Mouse (Mus musculus) midbrain, embryonic 16.5 days (tissue): ENCODE results near the gene Mtg2. TPM values are rescaled to one million over a fixed set of nuclear protein-coding genes. Genes with fewer than 3 reads are reported as not detected.
A peak's percentile ranks its signal among the peaks of the same experiment; 100 is the strongest.

ENCODE experiments used
- ATAC-seq: fragments of 200-750 bp; cut with Nextera tagmentation; 2 replicates; pipeline ENCODE4 v1.8.0; 2017; ENCODE audit warnings: moderate TSS enrichment
- H3K27ac ChIP-seq: fragments of 300-500 bp; sonication (generic); 2 replicates; pipeline ENCODE4 v1.5.1; 2014; ENCODE audit warnings: mild to moderate bottlenecking, low read length, mixed read lengths
- H3K27me3 ChIP-seq: fragments of 300-500 bp; sonication (generic); 2 replicates; pipeline ENCODE4 v1.6.1; 2014; ENCODE audit warnings: low read depth, low read length, mixed read lengths; ENCODE audit not compliant: control insufficient read depth, insufficient read depth
- H3K36me3 ChIP-seq: fragments of 300-500 bp; sonication (generic); 2 replicates; pipeline ENCODE4 v1.6.1; 2014; ENCODE audit warnings: mild to moderate bottlenecking, low read length, moderate library complexity, mixed read lengths; ENCODE audit not compliant: control insufficient read depth, insufficient read depth
- H3K4me1 ChIP-seq: fragments of 300-500 bp; sonication (generic); 2 replicates; pipeline ENCODE4 v1.6.1; 2014; ENCODE audit warnings: mild to moderate bottlenecking, low read length, mixed read lengths; ENCODE audit not compliant: control insufficient read depth, insufficient read depth
- H3K4me2 ChIP-seq: fragments of 300-500 bp; sonication (generic); 2 replicates; pipeline ENCODE4 v1.6.1; 2014; ENCODE audit warnings: mild to moderate bottlenecking, low read length, mixed read lengths
- H3K4me3 ChIP-seq: fragments of 300-500 bp; sonication (generic); 2 replicates; pipeline ENCODE4 v1.5.1; 2014; ENCODE audit warnings: low read depth, mild to moderate bottlenecking, low read length, moderate library complexity, mixed read lengths
- H3K9ac ChIP-seq: fragments of 300-500 bp; sonication (generic); 2 replicates; pipeline ENCODE4 v1.6.1; 2014; ENCODE audit warnings: low read depth, low read length, mixed read lengths
- H3K9me3 ChIP-seq: fragments of 300-500 bp; sonication (generic); replicated peaks from 2 replicates; pipeline ENCODE4 v1.6.1; 2014; ENCODE audit warnings: mild to moderate bottlenecking, low read length, mixed read lengths; ENCODE audit not compliant: control insufficient read depth, poor library complexity, severe bottlenecking
- WGBS: fragments of 180-500 bp; shearing (Covaris S2); extraction: QIAGEN DNeasy Blood & Tissue Kit; methylation state at CpG from one replicate; pipeline ENCODE4 v1.1.7; 2014; 5-methylcytosine and 5-hydroxymethylcytosine counted together
- polyA plus RNA-seq: library from polyadenylated mRNA; unstranded; fragments of >200 nt; fragmentation: Nextera tagmentation; extraction: Ambion mirVana; gene quantifications from 2 replicates; pipeline ENCODE4 v1.2.1, GENCODE M21; 2015

Gene Mtg2
- polyA plus RNA-seq, 1 experiment from 2014 or later, result 35.7 TPM

DNA sequence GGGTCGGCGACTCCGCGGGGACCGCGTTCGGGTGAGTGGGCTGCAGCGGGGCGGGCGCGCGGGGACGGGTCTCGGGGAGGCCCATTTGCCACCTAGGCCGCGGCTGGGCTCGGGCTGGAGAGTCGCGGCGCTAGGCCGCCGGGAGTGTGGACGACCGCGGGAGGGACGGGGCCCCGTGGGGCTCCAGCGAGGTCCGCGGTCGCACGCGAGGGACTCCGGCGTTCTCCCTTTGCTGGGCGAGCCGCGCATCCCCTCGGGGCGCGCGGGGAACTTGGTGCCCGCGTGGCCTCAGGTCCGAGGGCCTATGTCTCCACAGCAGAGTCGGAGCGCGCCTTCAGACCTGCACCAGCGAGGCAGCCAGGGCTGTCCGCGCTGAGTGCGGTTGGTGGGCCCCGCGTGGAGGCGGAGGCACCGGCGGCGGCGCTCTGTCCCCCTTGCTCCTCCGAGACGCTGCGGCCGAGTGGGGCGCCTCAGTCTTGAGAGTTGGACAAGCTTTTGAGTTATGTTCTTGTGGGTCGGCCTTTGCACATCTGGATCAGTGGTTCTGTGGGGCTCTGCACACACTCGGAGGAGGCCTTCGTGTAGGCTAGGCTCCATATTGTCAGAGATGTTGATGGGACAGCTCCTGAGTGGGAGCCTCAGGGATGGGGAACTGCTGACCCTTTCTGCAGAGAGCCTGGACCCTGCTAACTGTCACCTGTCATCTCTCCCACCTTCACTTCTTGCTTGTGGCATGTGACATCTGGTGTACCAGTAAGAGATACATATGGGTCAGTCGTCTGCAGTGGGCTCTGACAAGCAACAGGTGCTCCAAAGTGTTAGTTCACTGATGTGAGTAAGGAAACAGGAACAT is 49.3 kb downstream of the Mtg2 start:
- Histone ChIP-seq H3K9me3 (no peaks in the 10 kb centered on the region), H3K9ac (peak overlapping the region; percentile 72), H3K27me3 (no peaks in the 10 kb centered on the region), H3K4me1 (peaks cover 27% of the 10 kb centered on the region), H3K4me3 (peak overlapping the region; percentile 85), H3K4me2 (peak overlapping the region; percentile 68), H3K36me3 (no peaks in the 10 kb centered on the region), H3K27ac (peak overlapping the region; percentile 74)
- ATAC-seq, result peak; percentile 33
- WGBS, result under 1% methylated on average over 58 of the region's 68 CpGs

- no peak for ATAC-seq
- WGBS, result 72% methylated on average over 5 of the region's 5 CpGs
- H3K9me3 ChIP-seq, result no peaks in the 10 kb centered on the region
- no peaks in the 10 kb centered on the region for H3K27me3 ChIP-seq
- no peaks in the 10 kb centered on the region for H3K36me3 ChIP-seq
- H3K9ac ChIP-seq, result peak overlapping the region; percentile 72
- peak overlapping the region; percentile 85 for H3K4me3 ChIP-seq
- peaks cover 27% of the 10 kb centered on the region for H3K4me1 ChIP-seq
- peak overlapping the region; percentile 68 for H3K4me2 ChIP-seq
- no peak overlapping the region for H3K27ac ChIP-seq
Observed at GRCm38 (mm10) chr2:180120292-180120761, 49.9 kb downstream of the Mtg2 start.

DNA sequence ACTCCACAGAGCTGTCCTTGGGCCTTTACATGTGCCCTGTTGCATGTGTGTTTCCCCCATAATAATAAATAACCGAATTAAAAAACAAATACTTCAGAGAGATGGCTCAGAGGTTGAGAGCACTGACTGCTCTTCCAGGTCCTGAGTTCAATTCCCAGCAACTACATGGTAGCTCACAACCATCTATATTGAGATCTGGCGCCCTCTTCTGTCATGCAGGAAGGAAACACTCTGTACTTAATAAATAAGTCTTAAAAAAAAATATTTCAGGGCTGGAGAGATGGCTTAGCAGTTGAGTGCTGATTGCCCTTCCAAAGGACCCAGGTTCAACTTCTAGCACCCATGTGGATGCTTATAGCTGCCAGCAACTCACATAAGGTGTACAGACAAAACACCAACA is 53.8 kb downstream of the Mtg2 start:
- peaks cover 14% of the 10 kb centered on the region for H3K4me1 ChIP-seq
- H3K9me3 ChIP-seq, result no peaks in the 10 kb centered on the region
- no peaks in the 10 kb centered on the region for H3K36me3 ChIP-seq
- H3K27ac ChIP-seq, result no peak overlapping the region
- H3K9ac ChIP-seq, result no peak overlapping the region
- no peak overlapping the region for H3K4me2 ChIP-seq
- ATAC-seq, result no peak
- 94% methylated on average over 2 of the region's 2 CpGs for WGBS
- H3K27me3 ChIP-seq, result no peaks in the 10 kb centered on the region
- H3K4me3 ChIP-seq, result no peak overlapping the region

DNA sequence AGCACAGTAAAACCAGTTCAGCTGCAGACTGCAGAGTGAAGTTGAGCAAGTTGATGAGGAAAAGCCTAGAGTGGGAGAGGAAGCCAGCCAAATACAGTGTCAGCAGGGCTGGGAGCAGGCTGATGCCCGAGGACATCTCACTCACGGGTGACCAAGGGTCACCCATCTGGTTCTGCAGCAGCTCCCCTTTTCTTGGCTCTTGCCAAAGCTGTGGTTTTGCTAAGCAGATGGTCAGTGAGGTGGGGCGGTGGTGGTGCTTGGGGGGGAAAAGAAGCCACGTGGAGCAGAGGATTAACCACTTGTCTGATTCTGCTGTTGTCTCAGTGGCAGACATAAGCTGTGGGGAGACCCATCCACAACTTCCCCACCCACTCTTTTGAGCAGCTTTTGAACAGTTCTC is 55.8 kb downstream of the Mtg2 start:
- no peaks in the 10 kb centered on the region for H3K36me3 ChIP-seq
- H3K4me2 ChIP-seq, result no peak overlapping the region
- no peaks in the 10 kb centered on the region for H3K9me3 ChIP-seq
- H3K4me1 ChIP-seq, result 0 out of 2 replicates have a peak, but pooled peaks cover 4% of the 10 kb centered on the region
- H3K27ac ChIP-seq, result no peak overlapping the region
- no peak overlapping the region for H3K4me3 ChIP-seq
- ATAC-seq, result no peak
- H3K9ac ChIP-seq, result no peak overlapping the region
- 13% methylated on average over 4 of the region's 4 CpGs for WGBS
- no peaks in the 10 kb centered on the region for H3K27me3 ChIP-seq

- Histone ChIP-seq H3K27me3 (no peaks in the 10 kb centered on the region), H3K4me3 (no peak overlapping the region), H3K4me1 (0 out of 2 replicates have a peak, but pooled peaks cover 4% of the 10 kb centered on the region), H3K9me3 (no peaks in the 10 kb centered on the region), H3K27ac (no peak overlapping the region), H3K9ac (no peak overlapping the region), H3K4me2 (no peak overlapping the region), H3K36me3 (no peaks in the 10 kb centered on the region)
- no peak for ATAC-seq
- whole genome bisulfite sequencing, result 83% methylated on average over 1 of the region's 1 CpGs
Observed at GRCm38 (mm10) chr2:180127675-180128074, 57.3 kb downstream of the Mtg2 start.

- no peak overlapping the region for H3K9ac ChIP-seq
- H3K9me3 ChIP-seq, result no peaks in the 10 kb centered on the region
- WGBS, result 97% methylated on average over 4 of the region's 4 CpGs
- no peaks in the 10 kb centered on the region for H3K27me3 ChIP-seq
- H3K4me2 ChIP-seq, result no peak overlapping the region
- H3K4me3 ChIP-seq, result no peak overlapping the region
- 0 out of 2 replicates have a peak, but pooled peaks cover 2% of the 10 kb centered on the region for H3K36me3 ChIP-seq
- no peak overlapping the region for H3K27ac ChIP-seq
- ATAC-seq, result no peak
- H3K4me1 ChIP-seq, result no peaks in the 10 kb centered on the region
Observed at GRCm38 (mm10) chr2:180133231-180133630, 62.8 kb downstream of the Mtg2 start.

- no peak overlapping the region for H3K4me3 ChIP-seq
- WGBS, result 87% methylated on average over 3 of the region's 3 CpGs
- H3K9ac ChIP-seq, result no peak overlapping the region
- no peaks in the 10 kb centered on the region for H3K4me1 ChIP-seq
- 0 out of 2 replicates have a peak, but pooled peaks cover 3% of the 10 kb centered on the region for H3K36me3 ChIP-seq
- no peaks in the 10 kb centered on the region for H3K27me3 ChIP-seq
- ATAC-seq, result no peak
- H3K4me2 ChIP-seq, result no peak overlapping the region
- no peaks in the 10 kb centered on the region for H3K9me3 ChIP-seq
- H3K27ac ChIP-seq, result no peak overlapping the region
Observed at GRCm38 (mm10) chr2:180133911-180134310, 63.5 kb downstream of the Mtg2 start.

GRCm38 (mm10) chr2:180135414-180135813 is 65.0 kb downstream of the Mtg2 start:
- Histone ChIP-seq H3K4me2 (no peak overlapping the region), H3K36me3 (peaks cover 5% of the 10 kb centered on the region; the same call in 1 of the 2 replicates), H3K9me3 (no peaks in the 10 kb centered on the region), H3K4me3 (no peak overlapping the region), H3K4me1 (no peaks in the 10 kb centered on the region), H3K27ac (no peak overlapping the region), H3K9ac (no peak overlapping the region), H3K27me3 (no peaks in the 10 kb centered on the region)
- 87% methylated on average over 5 of the region's 5 CpGs for WGBS
- no peak for ATAC-seq
